Mouse (Mus musculus): ENCODE measurements around the gene Acot6.

GRCm38 (mm10) chr12:84084581-84084980 is 15.9 kb upstream of the Acot6 start:
- TF ChIP-seq POLR2A (IDR thresholded peaks at IDR 0.05; ENCODE audit: insufficient read depth, low read length), result no peak
- no peak for TF ChIP-seq CTCF (IDR thresholded peaks at IDR 0.05; ENCODE audit: low read depth, low read length)
- no peak for TF ChIP-seq EP300 (IDR thresholded peaks at IDR 0.05; ENCODE audit: insufficient read depth, low read depth, low read length)

Measured in ES-Bruce4 (cell line).